Mouse (Mus musculus) thymus, postnatal 25 days (tissue): ENCODE measurements around the gene Ttc7.
A peak's percentile ranks its signal among the peaks of the same experiment; 100 is the strongest.

Source experiments
- DNase-seq: peaks from one replicate; pipeline ENCODE4 v3.0.0; 2022

Gene Ttc7

GRCm38 (mm10) chr17:87343060-87343703 is 60.5 kb downstream of the Ttc7 start:
- no peak for DNase-seq

DNA sequence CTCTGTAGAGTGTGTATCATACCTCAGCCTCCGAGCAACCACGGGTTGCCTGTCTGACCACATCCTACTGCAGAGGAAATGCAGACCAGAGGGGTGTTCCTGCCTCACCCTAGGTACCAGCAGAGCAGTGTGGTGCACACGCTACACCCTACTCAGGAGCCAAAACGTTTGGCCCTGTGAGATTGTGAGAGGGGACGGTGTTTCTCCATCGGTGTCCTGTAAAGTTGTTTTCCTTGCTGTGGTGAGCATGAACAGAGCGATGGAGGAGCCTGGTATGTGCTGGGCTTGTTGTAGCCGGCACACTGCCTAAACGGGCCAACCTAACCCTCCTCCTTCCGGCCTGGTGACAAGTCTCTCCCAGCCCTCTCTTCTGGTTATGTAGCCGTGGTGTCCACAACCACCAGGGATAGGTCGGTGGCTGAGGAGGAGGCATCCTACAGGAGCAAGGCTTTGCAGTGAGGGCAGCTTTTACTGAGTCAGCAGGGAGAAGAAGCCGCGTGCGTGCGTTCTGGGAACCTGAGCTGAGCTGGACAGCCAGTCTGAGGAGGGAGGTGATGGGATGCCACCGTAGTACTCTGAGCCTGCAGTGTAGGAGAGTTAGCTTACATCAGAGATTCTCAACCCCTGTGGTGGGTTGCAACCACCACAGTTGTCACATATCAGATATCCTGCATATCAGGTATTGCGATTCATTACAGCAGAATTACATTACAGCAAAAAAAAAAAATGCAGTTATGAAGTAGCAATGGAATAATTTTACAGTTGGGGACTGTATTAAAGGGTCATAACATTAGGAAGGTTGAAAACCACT is 62.0 kb downstream of the Ttc7 start:
- peak; percentile 75 for DNase-seq

- DNase-seq: peak; percentile 34
These were observed 62.5 kb downstream of the Ttc7 start for GRCm38 (mm10) chr17:87345252-87345593.

GRCm38 (mm10) chr17:87348353-87348752 is 65.7 kb downstream of the Ttc7 start:
- DNase-seq: no peak

- DNase-seq: no peak
These were observed 66.4 kb downstream of the Ttc7 start for GRCm38 (mm10) chr17:87349069-87349468.

GRCm38 (mm10) chr17:87349575-87349974 is 66.9 kb downstream of the Ttc7 start:
- DNase-seq: no peak

DNA sequence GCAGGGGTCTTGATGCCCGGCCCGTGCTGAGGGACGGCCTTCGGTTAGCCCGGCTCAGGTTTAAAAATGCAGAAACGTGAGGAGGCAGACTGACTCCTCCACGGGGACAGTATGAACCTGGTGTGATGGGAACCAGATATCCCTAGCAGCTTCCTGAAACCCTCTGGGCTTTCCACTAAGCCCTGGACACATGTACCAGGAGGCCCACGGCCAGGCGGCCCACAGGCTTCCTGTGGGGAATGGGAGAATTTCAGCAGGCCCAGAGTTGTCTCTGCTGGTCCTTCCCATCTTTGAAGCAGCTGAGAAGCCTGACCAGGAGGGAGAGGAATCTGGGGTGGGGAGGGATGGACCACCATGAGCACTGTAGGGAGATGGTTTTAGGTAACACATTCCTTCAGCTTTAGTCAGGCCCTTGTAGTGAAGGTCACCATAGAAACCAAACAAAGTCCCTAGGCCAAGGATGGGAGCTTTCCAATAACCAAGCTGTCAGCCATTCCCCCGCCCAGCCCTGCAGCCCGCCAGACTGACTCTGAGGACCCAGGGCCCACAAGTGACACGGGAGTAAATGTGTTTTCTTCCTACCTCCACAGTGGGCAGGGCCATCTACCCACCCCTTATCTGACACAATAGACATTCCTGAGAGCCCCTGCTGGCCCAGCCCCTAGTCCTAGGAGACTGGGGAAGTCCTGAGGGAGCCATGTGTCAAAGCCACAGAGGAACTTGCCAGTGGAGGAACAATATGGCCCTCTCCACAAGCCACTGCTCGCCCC is 68.0 kb downstream of the Ttc7 start:
- no peak for DNase-seq

GRCm38 (mm10) chr17:87351241-87352105 is 68.8 kb downstream of the Ttc7 start:
- no peak for DNase-seq

DNA sequence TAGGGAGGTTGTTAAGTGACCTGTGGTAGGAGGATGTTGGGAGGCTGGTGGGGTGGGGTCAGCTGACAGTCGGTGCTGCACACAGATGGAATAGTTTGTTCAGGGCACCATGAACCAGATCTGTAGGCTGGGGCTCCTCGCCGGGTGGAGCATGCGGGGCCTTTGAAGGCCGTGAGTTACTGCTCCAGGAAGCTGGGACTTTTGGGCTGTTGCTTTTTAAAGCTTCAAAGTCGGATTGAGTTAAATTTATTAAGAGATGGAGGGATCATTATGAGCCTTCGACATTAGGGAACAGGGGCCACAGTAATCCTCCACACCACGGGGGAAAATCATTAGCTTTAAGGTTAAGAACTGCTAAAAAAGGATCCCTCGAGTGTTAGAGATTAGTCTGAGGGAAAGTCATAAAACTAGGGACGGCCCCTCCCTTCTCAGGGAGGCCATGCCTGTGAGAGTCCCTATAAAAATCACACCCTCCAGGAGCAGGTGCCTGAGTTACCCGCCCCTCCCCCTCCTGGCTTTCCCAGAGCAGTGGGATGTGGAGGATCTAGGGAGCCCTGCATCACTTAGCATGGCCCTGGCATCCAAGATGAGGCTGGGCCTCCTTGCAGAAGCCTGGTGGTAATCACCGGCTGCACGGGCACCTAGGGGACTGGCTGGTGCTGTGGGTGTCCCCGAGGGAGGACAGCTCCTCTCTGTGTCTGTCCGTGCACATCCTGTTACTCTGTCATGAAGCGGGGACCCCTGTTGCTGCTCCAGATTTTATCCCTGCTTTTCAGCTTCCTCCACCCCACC is 69.6 kb downstream of the Ttc7 start:
- DNase-seq: no peak

DNA sequence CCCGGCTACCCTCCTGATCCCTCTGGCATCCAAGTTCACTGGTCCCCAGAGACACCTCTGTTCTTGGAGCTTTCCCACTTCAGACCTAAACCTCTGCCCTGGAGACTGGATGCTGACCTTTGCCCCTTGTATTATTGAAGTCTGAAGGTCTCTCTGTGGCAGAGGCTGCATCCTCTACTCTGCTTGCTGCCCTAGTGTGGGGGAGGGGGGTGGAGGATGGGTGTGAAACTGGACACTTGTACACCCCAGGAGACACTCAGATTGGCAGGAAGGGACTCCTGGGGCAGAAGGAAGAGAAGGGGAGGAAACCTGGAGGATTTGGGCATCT is 70.2 kb downstream of the Ttc7 start:
- no peak for DNase-seq

DNA sequence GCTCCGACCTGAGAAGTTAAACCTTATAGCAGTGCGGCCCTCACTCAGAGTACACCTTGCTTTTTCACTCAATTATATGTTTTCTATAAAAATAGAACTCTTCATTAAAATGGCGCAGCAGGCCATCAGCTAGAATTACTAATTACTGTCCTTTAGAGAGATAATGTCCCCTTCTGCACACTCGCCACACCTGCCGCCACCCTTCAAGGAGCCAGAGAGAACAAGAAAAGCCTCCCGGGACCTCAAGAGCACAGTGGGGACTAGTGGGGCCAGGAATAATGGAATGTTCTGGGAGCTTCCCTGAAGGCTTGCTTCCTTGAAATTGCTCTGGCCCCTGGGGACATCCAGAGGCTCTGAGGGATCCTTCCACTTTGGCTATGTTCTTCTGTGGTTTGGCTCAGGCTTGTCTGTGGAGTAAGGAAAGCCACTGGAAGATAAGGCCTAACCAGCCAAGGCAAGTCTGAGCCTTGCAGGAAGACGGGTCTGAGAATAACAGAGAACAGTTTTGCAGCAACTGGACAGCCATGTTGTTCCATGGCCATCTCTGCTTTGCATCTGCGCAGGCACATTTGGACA is 71.1 kb downstream of the Ttc7 start:
- no peak for DNase-seq

DNA sequence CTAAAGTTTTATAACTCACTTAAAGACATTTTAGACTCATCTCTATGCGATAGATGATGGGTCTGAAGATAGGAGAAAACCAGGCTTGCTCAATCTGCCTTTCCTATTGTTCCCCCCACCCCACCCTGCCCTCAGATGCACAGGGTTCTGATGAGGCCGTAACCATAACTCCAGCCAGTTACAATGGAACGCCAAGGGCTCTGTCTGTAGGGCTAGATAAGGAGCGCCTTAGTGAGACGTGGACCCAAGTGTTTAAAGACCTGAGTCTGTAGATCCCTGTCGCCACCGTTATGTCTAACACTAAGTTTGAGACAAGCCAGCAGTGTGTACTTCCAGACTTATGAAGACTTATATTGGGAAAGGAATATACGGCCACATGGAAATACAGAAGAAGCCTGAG is 72.8 kb downstream of the Ttc7 start:
- no peak for DNase-seq

GRCm38 (mm10) chr17:87356261-87356660 is 73.6 kb downstream of the Ttc7 start:
- DNase-seq: no peak

GRCm38 (mm10) chr17:87357506-87357905 is 74.8 kb downstream of the Ttc7 start:
- DNase-seq: no peak

DNA sequence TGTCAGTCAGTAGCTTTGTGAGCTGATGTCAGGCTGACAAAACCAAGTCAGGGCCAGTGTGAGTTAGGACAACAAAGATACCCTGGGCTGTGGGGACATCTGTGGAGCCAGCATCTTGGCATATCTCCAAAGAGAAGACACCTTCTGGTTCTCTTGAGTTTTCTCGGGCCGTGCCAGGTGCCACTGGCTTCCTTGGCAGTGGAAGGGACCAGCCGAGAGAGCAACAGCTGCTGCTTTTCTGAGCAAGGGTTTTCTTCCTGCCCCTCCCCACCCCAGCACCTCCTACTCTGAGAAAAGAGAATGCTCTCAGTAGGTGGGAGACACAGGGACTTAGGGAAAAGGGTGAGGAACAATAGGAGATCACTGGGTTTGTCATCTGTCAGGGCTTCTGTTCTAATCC is 78.4 kb downstream of the Ttc7 start:
- DNase-seq: peak; percentile 46

GRCm38 (mm10) chr17:87364108-87364507 is 81.4 kb downstream of the Ttc7 start:
- no peak for DNase-seq

DNA sequence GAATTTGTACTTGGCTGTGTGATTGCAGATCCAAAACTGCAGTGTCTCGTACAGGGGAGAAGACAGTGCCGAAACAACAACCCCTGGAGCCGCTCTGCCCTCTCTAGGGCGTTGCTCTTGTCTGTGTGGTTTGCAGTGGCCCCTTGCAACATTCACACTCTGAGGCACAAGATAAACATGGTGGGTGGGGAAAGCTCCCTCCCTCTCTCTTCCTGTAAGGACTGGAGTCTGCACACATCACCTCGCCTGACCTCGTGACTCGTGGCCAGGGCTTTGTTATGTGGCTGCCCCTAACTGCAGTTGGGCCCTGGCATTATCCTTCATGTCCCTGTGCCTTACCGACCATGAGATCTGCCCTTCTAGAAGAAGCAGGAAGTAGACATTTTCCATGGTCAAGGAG is 82.6 kb downstream of the Ttc7 start:
- DNase-seq: no peak

DNA sequence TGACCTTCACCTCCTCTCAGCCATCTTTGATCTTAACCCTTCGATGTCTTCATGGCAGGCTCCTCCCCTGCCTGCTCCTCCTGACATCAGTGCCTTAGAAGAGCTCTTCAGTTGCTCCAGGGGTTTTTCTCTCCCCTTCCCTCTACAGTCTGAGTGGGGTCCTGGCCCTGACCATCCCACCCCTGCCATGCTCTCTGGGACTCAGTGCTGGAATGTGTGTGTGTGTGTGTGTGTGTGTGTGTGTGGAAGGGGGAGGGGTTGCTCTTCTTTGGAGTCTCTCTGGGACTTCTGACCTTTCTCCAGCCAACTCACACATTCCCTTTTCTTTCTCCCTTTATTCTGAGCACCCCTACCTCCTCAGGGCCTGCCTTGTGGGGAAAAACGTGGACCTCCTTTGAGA is 83.8 kb downstream of the Ttc7 start:
- no peak for DNase-seq

GRCm38 (mm10) chr17:87367228-87367627 is 84.5 kb downstream of the Ttc7 start:
- no peak for DNase-seq

DNA sequence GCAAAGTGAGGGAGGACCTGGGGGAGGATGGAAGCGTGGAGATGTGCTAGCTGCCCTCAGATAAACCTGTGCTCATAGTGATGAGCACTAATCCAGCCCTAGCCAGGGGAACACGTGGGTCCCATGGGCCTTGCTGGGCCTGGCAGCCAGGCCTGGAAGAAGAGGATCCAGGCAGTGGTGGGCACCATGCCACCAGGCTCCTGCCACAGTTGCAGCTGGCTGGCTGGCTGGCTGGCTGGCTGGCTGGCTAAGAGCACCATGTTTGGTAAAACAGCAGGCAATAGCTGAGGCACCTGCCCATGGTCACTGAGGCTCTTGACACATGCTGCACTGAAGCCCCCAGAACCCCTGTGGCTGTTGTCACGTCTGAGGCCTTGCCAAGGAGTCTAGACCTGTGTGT is 85.0 kb downstream of the Ttc7 start:
- DNase-seq: no peak

- DNase-seq: no peak
These were observed 85.8 kb downstream of the Ttc7 start for GRCm38 (mm10) chr17:87368481-87368880.

DNA sequence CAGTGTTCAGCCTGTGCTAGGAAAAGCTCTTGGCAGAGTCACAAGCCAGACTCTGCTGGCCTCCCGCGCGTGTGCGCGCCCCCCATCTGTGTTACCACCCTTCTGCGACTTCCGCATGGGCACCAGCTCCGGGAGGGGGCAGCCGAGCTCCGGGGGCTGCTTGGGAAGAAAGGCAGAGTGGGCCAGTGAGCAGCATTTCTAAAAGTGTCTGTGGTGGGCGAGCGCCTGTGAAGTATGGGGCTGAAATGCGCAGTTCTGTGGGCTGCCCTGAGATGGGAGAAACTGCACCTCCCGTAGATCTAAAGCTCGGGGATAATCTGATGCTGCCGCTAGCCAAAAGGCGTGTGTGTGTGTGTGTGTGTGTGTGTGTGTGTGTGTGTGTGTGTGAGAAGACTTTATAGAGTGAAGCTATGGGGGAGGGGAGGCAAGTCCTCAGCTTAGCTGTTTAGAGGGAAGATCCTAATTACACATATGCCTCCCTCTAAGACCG is 86.6 kb downstream of the Ttc7 start:
- DNase-seq: no peak
